Mouse (Mus musculus) retina, adult 2 months (tissue): ENCODE results near the gene Ms4a6b.
"Not testable (repeated sequence)": the region's sequence is repeated elsewhere in the genome, so short reads cannot be mapped to it uniquely, and the experiment has no call there.

ENCODE experiments used
- DNase-seq: peaks from one replicate; pipeline ENCODE4 v3.0.0-alpha.2; 2012; ENCODE audit warnings: low read depth, low spot score

The Ms4a6b gene

DNA sequence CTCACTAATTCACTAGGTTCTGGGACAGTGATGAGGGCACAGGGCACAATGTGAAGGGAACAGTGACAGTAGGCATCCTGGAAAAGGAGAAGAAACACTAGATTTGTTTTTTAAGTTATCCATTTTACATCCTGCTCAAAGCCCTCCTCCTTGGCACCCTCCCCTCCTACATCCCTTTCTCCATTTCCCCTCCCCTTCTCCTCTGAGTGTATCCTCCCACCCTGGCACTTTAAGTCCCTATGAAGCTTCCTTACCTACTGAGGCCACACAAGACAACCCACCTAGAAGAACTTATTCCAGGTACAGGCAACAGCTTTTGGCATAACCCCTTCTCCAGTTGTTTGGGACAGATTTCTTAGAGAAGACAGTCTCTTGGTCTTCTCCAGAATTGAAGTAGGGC, at the start of gene Ms4a6b:
Gene Ms4a6b (plus strand): TSS at position 267 of the 400 bp plus-strand sequence.
- DNase-seq, result no peak

DNA sequence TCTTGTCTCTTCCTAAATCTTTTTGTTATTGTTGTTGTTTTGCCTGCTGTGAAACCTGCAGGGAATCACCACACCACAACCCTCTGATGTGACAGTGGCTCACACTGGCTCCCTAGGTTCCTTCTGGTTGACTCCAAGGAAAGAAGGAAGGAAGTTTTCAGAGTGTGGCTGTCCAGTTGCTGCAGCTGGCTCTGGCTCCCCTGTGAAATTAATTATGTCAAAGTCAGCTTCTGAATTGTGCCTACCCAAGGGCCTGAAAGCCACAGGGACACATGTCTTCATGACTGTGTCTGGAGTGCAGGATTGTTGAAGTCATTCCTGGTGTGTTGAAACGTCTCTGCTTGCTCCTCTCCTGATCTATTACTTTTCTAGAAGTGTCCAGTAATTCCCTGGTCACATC, 48.0 kb upstream of the Ms4a6b start:
- DNase-seq, result not testable (repeated sequence)

DNA sequence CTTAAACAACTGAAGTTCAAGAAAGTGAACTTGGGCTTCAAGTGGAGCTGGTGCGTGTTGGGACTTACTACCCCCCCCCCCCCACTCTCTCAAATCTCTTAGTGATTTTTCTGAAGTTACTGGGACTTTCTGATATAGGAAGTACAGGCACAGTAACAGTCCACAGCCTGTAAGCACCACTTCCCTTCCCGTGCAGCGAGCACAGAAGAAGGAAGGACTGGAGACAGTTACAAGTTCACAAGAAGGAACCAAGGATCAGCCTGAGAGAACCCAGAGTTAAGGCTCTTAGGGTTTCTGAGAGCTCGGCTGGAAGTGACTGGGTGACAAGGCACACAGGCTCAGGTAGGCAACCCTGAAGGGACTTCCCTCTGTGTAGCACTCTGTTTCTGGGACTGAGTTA, 47.1 kb upstream of the Ms4a6b start, which contains the start of gene Ms4a6c:
Gene Ms4a6c (plus strand): TSS at position 152 of the 400 bp plus-strand sequence.
- DNase-seq, result not testable (repeated sequence)

DNA sequence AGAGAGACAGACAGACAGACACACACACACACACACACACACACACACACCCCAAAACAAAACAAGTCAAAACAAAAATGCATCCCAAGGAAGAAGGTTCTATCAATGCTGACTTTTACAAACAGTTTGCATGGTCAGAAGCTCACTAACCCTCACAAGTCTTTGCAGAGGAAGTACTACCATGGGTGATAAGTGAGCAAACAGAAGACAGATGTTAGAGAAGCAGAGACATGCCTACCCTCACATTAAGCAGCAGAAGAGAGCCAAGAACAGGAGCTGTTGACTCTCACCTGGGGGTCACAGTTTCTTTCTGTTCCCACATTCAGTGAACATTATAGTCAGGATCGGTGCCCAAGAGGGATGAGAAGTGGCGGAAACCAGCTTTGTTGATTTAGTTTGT, 36.6 kb upstream of the Ms4a6b start:
- DNase-seq, result no peak

DNA sequence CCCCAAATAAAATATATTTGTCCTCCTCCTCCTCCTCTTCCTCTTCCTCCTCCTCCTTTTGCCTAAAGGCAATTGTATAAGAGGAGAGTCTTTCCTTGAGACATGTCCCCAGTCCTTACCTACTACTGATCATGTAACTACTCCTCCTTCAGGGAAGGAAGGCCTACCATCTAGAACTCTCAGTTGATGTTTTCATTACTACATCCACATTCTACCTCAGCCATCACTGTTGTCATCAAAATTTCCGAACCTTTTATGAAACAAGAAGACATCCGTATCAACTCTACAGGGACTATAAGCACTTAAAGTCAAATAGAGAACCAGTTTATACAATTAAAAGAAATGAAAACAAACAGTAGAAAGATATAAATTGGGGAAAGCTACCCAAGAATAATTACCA, 33.6 kb upstream of the Ms4a6b start:
- DNase-seq, result no peak

DNA sequence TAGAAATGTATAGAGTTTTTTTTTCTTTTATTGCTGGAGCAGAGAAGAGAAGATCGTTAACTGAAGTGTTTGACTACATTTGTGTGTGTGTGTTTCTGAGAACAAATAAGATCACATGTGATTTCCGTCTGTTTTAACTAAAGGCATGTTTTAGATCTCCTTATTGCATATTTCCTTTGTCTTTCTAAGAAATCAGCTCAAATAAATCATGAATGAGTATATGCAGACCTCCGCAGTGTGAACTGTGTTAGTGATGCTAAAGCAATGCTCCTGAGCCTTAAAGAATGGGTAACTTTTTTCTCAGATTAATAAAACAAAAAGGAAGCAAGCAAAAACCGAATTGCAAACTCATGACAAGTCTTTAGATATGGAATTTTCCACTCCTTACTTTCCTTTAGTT, 32.4 kb upstream of the Ms4a6b start:
- DNase-seq, result no peak

DNA sequence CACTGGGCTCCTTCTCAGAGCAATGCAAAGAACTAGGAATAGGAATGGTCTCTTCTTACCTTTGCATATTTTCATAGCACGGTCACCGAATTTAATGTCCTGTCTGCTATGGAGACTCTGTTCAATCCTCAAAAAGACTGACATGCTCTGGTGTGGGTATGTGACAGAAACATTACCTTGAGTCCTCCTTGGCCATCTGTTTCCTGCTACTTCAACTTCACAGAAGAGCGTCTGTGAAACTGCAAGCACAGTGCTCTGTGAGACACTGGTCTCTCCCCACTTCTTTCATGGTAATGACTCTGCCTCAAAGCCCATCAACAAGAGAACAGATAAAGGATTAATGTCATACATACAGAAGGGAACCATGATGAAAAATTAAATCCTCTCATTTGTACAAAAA, 31.9 kb upstream of the Ms4a6b start:
- no peak for DNase-seq

DNA sequence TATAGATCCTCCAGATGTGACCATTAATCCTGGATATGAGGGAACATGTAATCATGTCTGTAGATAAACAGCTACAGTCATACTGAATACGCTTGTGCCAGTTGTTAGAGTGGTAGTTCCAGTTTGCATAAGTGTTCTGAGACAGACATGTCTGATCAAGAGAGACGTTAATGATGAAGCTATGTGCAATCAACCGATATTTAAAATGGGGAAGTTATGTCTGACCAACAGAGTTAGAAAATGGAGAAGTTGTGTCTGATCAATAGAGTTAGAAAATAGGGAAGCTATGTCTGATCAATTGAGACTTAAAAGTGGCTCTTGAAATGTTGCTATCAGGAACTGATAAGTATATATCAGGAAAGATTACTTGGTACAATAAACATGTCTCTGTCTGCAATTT, 31.0 kb upstream of the Ms4a6b start:
- DNase-seq, result no peak

DNA sequence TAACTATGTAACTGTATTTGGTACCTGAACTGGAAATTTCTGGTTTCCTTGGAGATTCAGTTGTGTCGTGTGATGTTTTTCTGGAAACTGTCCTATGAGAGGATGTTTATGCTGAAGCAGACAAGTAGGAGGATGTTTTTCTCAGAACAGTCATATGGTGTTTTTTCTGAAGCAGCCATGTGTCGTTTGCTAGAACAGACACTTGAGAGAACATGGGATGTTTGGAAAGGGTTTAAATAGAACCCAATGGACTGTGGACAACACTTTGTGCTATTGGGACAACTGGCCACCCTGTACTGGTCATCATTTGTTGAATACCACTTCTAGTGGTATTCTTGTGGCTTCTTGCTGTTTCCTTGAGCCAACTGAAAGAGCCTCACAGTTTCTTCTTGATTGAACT, 30.6 kb upstream of the Ms4a6b start, which contains the start of gene Gm8369:
Gene Gm8369 (plus strand): TSS at position 193 of the 400 bp plus-strand sequence.
- no peak for DNase-seq

DNA sequence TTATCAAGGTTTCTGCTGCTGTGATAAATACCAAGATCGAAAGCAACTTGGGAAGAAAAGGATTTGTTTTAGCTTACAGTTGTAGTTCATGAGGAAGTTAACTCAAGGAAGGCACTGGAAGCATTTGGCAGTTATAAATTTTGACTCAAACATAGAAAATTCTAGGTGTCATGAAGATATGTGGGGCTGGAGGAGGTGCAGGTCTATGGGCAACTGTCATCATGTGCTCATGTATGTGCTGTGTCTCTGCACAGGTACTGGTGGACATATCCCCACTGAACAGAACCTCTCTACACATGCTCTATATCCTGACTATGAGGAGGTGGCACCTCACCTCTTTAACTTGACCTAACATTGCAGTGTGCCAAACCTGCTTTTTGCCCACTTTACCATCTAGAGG, 29.7 kb upstream of the Ms4a6b start:
- DNase-seq, result no peak

DNA sequence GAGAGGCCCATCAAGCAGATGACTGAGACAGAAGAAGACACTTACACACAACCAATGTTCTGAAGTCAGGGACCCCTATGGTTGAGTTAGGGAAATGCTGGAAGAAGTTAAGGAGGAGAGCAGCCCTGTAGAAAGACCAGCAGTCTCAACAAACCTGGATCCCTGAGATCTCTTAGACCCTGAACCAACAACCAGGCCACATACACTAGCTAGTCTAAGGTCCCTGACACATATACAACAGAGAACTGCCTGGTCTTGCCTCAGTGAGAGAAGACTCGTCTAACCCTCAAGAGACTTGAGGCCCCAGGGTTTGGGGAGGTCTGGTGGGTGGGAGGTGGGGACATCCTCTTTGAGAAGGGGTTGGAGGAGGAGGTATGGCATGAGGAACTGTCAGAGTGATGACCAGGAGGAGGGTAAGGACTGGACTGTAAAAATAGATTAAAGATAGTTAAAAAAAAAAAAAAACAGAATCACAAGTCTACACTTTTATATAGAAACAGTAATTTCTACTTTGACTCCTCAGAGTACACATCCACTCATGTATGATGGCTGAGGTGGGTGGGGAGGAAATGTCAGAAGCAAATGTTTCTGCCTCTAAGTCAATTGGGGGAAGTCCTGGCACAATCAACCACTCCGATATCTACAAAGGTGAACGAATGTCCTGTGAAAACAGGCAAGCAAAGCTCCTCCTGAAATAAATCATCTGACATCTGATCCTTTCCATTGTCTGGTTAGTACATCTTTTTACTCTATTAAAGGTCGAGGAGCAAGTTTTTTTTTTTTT, 24.7 kb upstream of the Ms4a6b start:
- DNase-seq, result no peak

DNA sequence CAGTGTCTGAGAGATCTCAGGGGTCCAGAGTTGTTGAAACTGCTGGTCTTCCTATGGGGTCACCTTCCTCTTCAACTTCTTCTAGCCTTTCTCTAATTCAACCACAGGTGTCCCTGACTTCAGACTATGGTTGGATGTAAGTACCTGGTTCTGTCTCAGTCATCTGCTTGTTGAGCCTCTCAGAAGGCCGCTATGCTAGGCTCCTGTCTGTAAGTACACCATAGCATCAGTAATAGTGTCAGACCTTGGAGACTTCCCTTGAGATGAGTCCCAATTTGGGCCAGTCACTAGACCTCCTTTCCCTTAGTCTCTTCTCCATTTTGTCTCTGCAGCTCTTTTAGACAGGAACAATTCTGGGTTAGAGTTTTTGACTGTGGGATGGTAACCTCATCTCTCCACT, 23.6 kb upstream of the Ms4a6b start:
- no peak for DNase-seq

DNA sequence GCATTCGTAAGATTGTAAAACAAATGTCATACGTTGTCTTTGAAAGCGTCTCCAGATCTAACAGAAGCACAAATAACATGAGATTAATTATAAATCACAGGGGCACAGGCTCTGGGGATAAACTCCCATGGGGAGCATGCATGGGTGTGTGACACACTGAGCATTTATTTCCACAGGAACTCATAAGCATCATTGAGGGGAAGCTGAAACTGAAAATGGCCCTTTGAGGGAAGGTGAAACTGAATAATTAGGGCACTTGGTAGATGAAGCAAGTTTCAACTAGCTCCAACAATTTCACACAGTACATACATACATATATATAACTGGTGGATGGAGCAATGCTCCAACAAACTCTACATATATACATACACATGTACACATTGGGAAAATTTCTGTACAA, 21.8 kb upstream of the Ms4a6b start:
- no peak for DNase-seq

DNA sequence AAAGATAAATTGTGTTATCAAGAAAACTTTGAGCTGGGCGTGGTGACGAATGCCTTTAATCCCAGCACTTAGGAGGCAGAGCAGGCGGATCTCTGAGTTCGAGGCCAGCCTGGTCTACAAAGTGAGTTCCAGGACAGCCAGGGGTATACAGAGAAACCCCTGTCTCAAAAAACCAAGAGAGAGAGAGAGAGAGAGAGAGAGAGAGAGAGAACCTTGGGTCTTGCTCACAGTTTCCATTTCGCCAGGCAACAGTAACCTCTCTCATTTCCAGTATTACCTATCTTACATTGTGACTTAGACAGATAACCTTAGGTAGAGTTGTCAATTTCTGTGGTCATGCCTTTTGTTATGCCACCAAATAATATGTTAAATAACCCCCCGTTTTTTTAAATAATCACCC, 20.0 kb upstream of the Ms4a6b start:
- DNase-seq, result no peak

DNA sequence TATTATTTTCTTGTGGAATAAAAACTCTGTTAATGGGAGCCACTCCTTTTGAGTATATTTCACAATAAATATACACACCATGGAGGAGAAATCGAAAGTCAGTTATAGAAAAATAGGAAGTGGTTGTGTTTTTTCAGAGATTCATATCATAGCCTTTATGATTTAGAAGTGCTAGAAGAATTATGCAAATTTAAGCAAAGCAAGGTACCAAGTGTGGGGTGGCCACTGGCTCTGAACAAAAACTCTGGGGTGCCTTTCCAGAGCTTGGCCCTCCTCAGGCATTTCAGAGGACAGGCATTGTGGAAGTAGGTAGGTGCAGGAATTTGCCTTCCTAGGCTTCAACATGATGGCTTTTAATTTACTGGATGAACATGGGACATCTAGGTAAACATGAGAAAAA, 19.0 kb upstream of the Ms4a6b start:
- DNase-seq, result not testable (repeated sequence)

DNA sequence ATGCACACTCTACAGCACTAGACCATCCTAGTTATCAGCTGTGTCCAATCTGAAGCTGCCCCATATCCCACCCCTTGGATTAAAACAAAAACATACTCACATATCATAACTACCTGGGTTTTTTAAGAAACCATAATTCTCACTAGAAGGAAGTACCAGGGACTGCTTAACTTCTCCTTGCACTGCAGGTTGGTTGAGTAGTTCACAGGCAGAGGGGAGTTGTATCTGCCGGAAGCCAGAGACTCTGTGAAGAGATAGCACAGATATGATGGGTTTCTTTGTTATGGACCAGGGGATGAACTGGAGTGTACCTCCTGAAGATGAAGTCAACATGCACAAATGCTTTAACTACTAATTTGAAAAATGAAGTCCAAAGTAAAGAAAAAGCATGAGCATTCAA, 15.5 kb upstream of the Ms4a6b start:
- DNase-seq, result no peak

DNA sequence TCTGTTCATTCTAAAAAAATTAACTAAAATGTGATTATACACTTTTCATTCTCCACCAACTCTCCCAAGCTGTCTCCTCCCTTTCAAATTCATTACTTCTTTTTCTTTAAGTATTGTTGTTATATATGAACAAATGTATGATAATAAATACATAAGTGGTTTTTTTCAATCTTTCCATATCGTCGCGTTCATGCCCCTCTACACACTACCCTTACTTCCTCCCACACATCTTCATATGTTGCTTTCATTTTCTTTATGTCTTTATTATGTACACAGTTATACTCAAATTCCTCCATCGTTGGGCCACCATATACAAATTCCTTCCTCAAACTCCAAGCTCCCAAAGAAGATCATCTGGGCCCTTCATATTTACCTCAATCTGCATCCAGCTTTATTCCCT, 15.0 kb upstream of the Ms4a6b start:
- DNase-seq, result no peak

DNA sequence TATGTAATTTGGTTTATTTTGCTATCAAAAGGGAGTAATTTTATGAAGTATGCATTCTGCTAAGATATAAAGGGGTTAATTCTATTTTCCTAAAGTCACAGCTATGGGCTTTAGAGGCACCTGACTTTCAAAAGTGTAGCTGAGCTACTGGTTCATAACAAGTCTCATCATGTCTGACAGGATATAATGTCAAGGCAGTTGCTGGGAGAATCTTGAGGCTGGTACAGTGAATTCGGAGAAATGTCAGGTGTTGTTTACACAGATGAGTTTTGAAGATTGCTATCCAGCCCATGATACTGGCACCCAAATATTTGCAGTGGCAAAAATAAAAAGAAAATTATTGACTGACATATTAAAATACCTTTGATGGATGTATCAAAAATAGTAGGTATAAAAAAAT, 11.5 kb upstream of the Ms4a6b start:
- DNase-seq, result no peak

DNA sequence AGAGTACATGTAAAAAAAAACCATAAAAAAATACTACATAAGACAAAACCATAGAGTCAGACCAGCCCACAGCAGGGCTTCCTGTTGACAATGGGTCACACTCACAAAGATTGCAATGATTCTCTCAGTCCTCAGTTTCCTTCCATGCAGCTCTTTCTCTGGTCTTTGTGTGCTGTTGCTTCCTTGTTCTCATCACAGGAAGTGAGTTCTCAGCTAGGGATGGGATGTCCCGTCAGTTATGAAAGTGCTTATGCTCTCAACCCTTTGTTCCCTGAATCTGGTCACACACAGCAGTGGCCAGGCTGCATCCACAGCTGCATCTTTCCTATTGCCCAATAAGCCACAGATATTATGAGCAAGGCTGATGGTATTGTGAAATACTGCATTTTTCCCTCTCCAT, 2.9 kb upstream of the Ms4a6b start:
- no peak for DNase-seq

DNA sequence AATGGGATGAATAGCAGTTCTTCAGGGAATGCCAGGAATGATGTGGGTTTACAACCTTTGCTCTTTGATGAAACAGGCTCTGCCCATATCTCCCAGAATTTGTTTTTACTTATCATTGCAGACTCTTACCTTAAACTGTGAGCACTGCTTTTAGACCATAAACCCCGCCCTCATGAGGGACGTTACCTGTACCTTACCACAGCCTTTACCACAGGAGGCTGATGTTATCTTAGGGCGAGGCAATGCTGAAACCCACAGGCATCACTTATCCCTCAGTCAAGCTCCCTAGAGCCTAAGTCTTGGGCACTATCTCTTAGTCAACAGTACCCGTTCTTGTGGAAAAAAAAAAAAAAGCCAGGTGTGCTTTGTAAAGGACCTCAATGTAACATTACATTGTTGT, 533 bp downstream of the Ms4a6b start:
- DNase-seq, result no peak

DNA sequence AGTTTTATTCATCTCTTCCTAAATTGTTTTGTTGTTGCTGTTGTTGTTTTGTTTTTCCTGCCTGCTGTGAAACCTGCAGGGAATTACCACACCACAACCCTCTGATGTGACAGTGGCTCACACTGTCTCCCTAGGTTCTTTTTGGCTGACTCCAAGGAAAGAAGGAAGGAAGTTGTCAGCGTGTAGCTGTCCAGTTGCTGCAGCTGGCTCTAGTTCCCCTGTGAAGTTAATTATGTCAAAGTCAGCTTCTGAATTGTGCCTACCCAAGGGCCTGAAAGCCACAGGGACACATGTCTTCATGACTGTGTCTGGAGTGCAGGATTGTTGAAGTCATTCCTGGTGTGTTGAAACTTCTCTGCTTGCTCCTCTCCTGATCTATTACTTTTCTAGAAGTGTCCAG, 1.1 kb downstream of the Ms4a6b start:
- not testable (repeated sequence) for DNase-seq

DNA sequence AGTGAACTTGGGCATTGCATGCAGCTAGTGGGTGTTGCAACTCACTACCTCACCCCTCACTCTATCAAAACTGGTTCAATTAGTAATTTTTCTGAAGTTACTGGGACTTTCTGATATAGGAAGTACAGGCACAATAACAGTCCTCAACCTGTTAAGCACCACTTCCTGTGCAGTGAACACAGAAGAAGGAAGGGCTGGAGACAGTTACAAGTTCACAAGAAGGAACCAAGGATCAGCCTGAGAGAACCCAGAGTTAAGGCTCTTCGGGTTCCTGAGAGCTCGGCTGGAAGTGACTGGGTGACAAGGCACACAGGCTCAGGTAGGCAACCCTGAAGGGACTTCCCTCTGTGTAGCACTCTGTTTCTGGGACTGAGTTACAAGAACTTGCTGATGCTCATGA, 2.0 kb downstream of the Ms4a6b start:
- DNase-seq, result not testable (repeated sequence)

DNA sequence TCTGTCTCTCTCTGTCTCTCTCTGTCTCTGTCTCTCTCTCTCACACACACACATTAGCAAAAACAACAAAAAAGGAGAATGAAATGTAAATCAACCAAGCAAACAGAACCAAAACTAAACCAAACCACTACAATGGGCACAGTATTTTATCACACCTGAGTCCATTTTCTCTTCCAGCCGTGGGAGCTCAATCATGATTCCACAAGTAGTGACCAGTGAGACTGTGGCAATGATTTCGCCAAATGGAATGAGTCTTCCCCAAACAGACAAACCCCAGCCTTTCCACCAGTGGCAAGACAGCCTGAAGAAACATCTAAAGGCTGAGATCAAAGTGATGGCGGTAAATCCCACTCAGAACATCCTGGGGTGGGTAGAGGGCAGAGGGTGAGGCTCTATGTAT, 3.8 kb downstream of the Ms4a6b start:
- DNase-seq, result no peak

DNA sequence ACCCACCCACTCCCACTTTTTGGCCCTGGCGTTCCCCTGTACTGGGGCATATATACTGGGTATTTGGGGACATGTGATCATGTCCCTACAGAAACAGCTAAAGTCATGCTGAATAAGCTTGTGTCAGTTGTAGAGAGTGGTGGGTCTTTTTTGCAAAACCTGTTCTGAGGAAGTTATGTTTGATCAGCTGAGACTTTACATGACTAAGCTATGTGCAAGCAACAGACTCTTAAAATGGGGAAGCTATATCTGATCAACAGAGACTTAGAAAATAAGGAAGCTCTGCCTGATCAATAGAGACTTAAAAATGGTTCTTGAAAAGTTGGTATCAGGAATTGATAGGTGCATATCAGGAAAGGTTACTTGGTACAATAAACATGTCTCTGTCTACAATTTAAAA, 17.1 kb downstream of the Ms4a6b start:
- DNase-seq, result no peak
